Mouse (Mus musculus): ENCODE measurements around the gene Josd2.

Gene Josd2

GRCm38 (mm10) chr7:44467811-44468411, at the start of gene Josd2:
TSS of gene Josd2 (plus strand) at chr7:44467980.
- DNase-seq (ENCODE audit: low spot score in 2 of 2) = peak; percentile 97 to 98

- no peak for DNase-seq (ENCODE audit: low spot score in 2 of 2)
These were observed 40.1 kb upstream of the Josd2 start for GRCm38 (mm10) chr7:44427666-44428065.

GRCm38 (mm10) chr7:44428171-44428950, 39.4 kb upstream of the Josd2 start:
- DNase-seq (ENCODE audit: low spot score in 2 of 2) = peak in 1 of 2 experiments; percentile 56

- peak in 1 of 2 experiments; percentile 70 for DNase-seq (ENCODE audit: low spot score in 2 of 2)
These were observed 38.7 kb upstream of the Josd2 start, which contains the start of gene Lrrc4b for GRCm38 (mm10) chr7:44428968-44429521. TSS of gene Lrrc4b (plus strand) at chr7:44429018.

- DNase-seq (ENCODE audit: low spot score in 2 of 2) = peak in 1 of 2 experiments; percentile 47
These were observed 38.0 kb upstream of the Josd2 start for GRCm38 (mm10) chr7:44429534-44430488.

GRCm38 (mm10) chr7:44432550-44432949, 35.2 kb upstream of the Josd2 start:
- DNase-seq (ENCODE audit: low spot score in 2 of 2) = no peak

- DNase-seq (ENCODE audit: low spot score in 2 of 2) = no peak
These were observed 34.4 kb upstream of the Josd2 start for GRCm38 (mm10) chr7:44433371-44433770.

GRCm38 (mm10) chr7:44434089-44434488, 33.7 kb upstream of the Josd2 start:
- DNase-seq (ENCODE audit: low spot score in 2 of 2) = no peak

- DNase-seq (ENCODE audit: low spot score in 2 of 2) = no peak
These were observed 32.0 kb upstream of the Josd2 start for GRCm38 (mm10) chr7:44435796-44436195.

GRCm38 (mm10) chr7:44436267-44436666, 31.5 kb upstream of the Josd2 start:
- DNase-seq (ENCODE audit: low spot score in 2 of 2) = no peak

- no peak for DNase-seq (ENCODE audit: low spot score in 2 of 2)
These were observed 30.6 kb upstream of the Josd2 start for GRCm38 (mm10) chr7:44437188-44437587.

GRCm38 (mm10) chr7:44437933-44438332, 29.8 kb upstream of the Josd2 start:
- DNase-seq (ENCODE audit: low spot score in 2 of 2) = no peak

- no peak for DNase-seq (ENCODE audit: low spot score in 2 of 2)
These were observed 28.1 kb upstream of the Josd2 start for GRCm38 (mm10) chr7:44439696-44440095.

GRCm38 (mm10) chr7:44440479-44440878, 27.3 kb upstream of the Josd2 start:
- DNase-seq (ENCODE audit: low spot score in 2 of 2) = no peak

GRCm38 (mm10) chr7:44441180-44441579, 26.6 kb upstream of the Josd2 start:
- DNase-seq (ENCODE audit: low spot score in 2 of 2) = no peak

- DNase-seq (ENCODE audit: low spot score in 2 of 2) = no peak
These were observed 26.1 kb upstream of the Josd2 start for GRCm38 (mm10) chr7:44441648-44442109.

- no peak for DNase-seq (ENCODE audit: low spot score in 2 of 2)
These were observed 25.4 kb upstream of the Josd2 start for GRCm38 (mm10) chr7:44442407-44442821.

GRCm38 (mm10) chr7:44443268-44444173, 24.3 kb upstream of the Josd2 start:
- DNase-seq (ENCODE audit: low spot score in 2 of 2) = no peak

GRCm38 (mm10) chr7:44444886-44445527, 22.8 kb upstream of the Josd2 start:
- no peak for DNase-seq (ENCODE audit: low spot score in 2 of 2)

GRCm38 (mm10) chr7:44445528-44445923, 22.3 kb upstream of the Josd2 start:
- no peak for DNase-seq (ENCODE audit: low spot score in 2 of 2)
